Mouse (Mus musculus) lung, postnatal 14 days (tissue): Measurements from ENCODE around the gene Kremen2.

Source experiments
- DNase-seq: peaks from one replicate; pipeline ENCODE4 v3.0.0; 2021

Kremen2 gene

DNA sequence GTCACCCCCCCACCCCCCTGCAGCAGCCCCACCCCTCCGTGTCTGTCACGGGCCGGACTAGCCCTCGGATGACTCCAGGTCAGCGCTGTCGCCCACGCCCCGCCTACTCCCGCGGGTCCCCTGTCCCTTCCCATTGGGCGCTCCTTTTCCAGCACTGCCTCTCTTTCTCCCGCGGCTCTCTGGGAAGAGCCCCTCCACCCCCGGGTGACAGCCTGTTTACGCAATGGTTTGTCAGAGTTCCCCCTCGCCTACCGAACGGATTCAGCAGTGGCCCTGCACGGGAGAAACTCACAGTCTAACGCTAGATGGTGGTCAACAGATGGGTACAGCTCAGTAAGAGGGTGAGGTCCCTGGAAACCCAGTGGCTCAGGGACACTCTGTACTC, 18.9 kb downstream of the Kremen2 start:
- DNase-seq = peak; percentile 83

DNA sequence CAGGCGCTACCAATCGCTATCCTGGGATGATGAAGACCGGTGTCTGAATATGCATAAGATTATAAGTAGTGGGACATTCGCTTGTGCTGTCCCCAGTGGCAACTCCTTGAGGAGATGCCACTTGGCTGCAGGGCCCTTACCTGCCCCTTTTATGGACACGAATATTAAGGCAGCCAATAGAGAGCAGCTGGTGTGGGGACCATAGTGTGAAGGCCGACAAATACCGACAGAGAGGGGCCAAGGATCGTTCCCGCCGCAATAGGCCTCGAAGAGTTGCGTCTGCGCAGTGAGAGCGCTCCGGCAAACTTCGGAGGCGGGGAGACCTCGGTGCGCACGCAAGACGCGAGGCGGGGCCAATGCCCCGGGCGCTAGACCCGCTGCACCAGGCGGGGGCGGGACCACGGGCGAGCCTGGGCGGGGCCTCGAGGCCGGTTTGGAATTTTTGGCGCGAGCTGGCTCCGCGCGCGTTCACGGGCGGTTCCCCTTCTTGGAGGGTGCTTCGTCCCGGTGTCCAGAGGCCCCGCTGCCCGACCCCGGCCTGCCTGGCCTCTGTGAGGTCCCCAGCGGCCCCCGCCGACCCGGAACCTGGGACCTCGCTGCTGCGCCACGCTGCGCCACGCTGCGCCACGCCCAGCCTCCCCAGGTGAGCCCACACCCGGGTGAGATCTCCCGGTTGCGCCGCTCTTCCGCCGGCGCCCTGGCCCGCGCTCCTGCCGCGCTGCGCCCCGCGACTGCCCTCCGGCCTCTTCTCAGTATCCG, 19.5 kb downstream of the Kremen2 start, which contains the start of gene Pkmyt1:
Pkmyt1 (plus strand) TSS at position 338 of the 759 bp plus-strand sequence.
- DNase-seq = peak; percentile 97

- no peak for DNase-seq
These were observed 20.2 kb downstream of the Kremen2 start for GRCm38 (mm10) chr17:23725477-23725876.

DNA sequence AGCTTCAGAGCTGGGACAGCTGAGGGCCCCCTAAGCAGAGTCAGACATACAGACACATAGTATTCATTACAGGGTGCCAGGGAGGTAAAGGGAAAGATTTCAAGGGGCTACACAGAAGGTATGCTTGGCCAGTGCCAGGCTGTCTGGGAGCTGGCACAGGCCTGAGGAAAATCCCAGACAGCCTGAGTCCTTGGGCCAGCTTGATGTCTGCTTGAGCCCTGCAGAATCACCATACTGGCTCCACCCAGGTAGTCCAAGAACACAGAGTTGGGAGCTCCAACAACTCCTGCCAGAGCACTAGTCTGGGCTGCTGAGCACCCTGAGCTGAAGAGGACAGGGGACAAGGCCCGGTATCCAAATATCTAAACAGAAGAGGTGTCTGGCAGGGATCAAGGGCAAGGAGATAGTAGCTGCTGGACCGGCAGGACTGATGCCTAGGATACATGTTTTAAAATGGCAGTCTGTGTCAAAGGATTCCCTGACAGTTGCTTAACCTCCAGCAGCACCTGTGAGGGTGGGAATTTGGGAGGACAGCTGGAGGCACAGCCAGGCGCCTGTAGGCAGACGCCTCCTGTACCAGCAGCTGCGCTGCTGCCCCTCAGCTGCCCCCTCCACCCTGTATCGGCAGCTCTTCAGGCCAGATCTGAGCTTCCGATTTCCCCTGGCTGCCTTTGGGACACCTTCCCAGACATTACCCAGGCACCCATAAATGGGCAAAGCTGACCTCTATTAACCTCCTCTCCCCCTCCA, 23.1 kb downstream of the Kremen2 start, which contains the start of gene 1520401A03Rik:
1520401A03Rik (minus strand) TSS at position 408 of the 750 bp plus-strand sequence.
- no peak for DNase-seq

DNA sequence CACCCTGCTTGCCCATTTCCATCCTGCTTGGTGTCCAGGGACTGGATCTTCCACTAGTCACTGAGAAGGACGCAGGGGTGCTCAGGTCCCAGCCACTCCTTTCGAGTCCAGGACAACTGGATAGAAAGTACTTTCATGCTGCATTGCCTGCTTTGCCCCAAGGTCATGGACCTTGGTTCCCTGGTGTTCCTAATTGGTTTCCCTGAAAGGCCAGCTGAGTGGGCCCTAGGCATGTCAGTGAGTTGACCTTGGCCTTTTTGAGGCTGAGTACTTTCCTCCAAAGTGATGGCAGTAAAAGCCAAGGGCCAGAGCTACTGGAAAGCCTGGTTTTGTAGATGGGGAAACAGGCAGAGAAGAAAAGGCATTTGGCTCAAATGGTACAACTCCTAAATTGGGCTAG, 23.7 kb downstream of the Kremen2 start:
- no peak for DNase-seq

DNA sequence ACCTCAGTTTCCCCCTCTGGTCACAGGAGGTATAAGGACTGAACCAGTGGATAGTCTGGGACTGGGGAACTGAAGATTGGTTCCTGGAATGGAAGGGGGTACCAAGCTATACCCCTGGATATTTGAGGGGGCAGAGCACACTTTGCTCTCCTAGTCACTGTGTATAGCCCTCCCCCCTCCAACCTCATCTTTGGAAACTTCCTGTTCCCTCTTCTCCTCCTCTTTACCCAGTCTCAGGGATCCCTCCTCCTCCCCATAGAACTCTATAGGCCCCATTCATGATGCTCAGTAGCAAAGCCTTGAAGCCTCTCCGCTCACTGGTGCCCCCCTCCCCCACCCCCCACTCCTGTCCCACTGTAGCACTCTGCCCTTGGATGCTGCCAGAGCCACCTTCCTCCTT, 26.2 kb downstream of the Kremen2 start:
- DNase-seq = no peak

- no peak for DNase-seq
These were observed 28.6 kb downstream of the Kremen2 start for GRCm38 (mm10) chr17:23717003-23717402.

DNA sequence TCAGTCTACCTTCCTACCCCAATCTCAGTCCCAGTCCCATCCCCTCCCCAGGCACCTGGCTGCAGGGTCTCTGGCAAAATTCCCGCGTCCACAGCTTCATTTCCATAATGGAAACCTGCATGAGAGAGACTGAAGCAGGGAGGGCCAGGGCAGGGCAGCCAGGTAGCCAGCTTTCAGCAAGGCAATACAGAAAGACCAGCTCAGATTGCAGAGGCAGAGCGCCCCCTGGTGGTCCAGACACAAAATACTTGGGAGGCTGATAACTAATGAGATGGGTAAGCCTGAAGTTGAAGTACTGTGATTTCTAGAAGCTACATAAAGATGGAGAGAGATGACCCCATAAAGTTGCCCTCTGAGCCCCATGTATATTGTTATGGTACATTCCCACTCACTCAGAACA, 39.4 kb downstream of the Kremen2 start:
- peak; percentile 79 for DNase-seq

GRCm38 (mm10) chr17:23705525-23706104, 40.0 kb downstream of the Kremen2 start:
- no peak for DNase-seq

DNA sequence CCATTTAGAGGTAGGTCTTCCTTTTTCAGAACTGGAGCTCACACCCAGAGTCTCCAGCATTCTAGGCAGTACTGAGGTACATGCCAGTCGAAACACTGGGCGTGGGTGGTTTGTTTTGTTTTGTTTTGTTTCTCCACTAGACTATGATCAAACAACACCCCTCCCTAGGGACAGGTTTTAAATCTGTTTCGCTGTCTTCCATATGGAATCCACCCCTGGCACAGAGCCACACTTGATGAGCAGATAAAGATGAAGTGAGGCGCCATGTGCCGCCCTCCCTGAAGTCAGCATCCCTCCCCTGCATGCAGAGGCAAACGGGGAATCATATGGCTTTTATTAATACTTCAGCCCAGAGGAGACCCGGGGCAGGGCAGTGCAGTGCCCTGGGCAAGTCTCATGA, 40.9 kb downstream of the Kremen2 start:
- DNase-seq = no peak

GRCm38 (mm10) chr17:23703301-23703700, 42.3 kb downstream of the Kremen2 start:
- DNase-seq = no peak

GRCm38 (mm10) chr17:23700079-23700478, 45.6 kb downstream of the Kremen2 start:
- DNase-seq = peak; percentile 92

- DNase-seq = peak; percentile 51
These were observed 46.2 kb downstream of the Kremen2 start for GRCm38 (mm10) chr17:23699131-23700077.

DNA sequence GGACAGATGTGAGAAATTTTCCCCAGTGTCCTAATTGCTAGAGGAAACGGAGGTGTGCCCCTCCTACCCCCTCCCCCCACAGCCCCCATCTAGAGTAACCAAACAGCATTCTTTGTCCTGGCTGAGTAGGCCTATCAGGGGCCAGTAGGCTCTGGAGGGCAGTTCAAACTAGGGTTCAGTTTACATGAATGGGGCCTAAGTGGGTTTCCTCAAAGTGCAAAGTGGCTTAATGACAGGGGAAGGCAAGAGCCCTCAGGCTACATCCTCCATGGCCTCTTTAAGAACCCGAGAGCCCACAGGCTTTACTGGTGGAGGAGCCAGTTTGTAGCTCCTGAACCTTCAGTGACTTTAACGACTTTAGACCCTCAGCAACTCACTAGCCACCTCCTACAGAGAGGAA, 49.8 kb downstream of the Kremen2 start:
- DNase-seq = no peak

- no peak for DNase-seq
These were observed 51.1 kb downstream of the Kremen2 start for GRCm38 (mm10) chr17:23694491-23694890.
